Mouse (Mus musculus): ENCODE measurements at regions not wholly inside any gene's neighbourhood (a gene's known extent, or its start where the extent isn't known, plus 50 kb on each side); places are given as distances from the start of the nearest gene placed in this dataset.

GRCm38 (mm10) chr15:56746698-56747097 lies 730.7 kb downstream of the Slc22a22 start:
- TF ChIP-seq POLR2A (IDR thresholded peaks at IDR 0.05; ENCODE audit: insufficient read length, low read depth) (no peak), CEBPB (IDR thresholded peaks at IDR 0.05; ENCODE audit: insufficient read depth, poor library complexity, severe bottlenecking) (no peak), E2F4 (IDR thresholded peaks at IDR 0.05; ENCODE audit: insufficient read depth) (no peak), TCF12 (IDR thresholded peaks at IDR 0.05; ENCODE audit: insufficient read depth, poor library complexity, severe bottlenecking) (no peak), USF1 (IDR thresholded peaks at IDR 0.05; ENCODE audit: low read depth) (no peak), REST (IDR thresholded peaks at IDR 0.05; ENCODE audit: insufficient read depth, insufficient read length) (no peak), MYOG (IDR thresholded peaks at IDR 0.05; ENCODE audit: control insufficient read depth in 1 of 3, insufficient read depth in 1 of 3, insufficient read length in 2 of 3, low read depth in 2 of 3) (no peak), POLR2AphosphoS2 (IDR thresholded peaks at IDR 0.05; ENCODE audit: insufficient read length, low read depth) (no peak), TCF3 (IDR thresholded peaks at IDR 0.05; ENCODE audit: insufficient read length, low read depth) (no peak), MAX (IDR thresholded peaks at IDR 0.05; ENCODE audit: low read depth) (no peak)
- no peaks in the 10 kb centered on the region for H3K27me3 ChIP-seq (ENCODE audit: control insufficient read depth, insufficient read depth, insufficient read length)
- no peak overlapping the region for H3ac ChIP-seq (ENCODE audit: control insufficient read depth, insufficient read length)
- no peaks in the 10 kb centered on the region for H3K79me2 ChIP-seq (ENCODE audit: control insufficient read depth, insufficient read depth)
- no peaks in the 10 kb centered on the region for H3K36me3 ChIP-seq (ENCODE audit: control insufficient read depth, insufficient read depth)
- H3K4me2 ChIP-seq (ENCODE audit: low read depth) = no peak overlapping the region
- no peak overlapping the region for H3K4me3 ChIP-seq

GRCm38 (mm10) chr15:56744915-56745314 lies 732.5 kb downstream of the Slc22a22 start:
- Histone ChIP-seq H3K4me2 (ENCODE audit: low read depth) (no peak overlapping the region), H3K36me3 (ENCODE audit: control insufficient read depth, insufficient read depth) (no peaks in the 10 kb centered on the region), H3K4me3 (no peak overlapping the region), H3ac (ENCODE audit: control insufficient read depth, insufficient read length) (no peak overlapping the region), H3K27me3 (ENCODE audit: control insufficient read depth, insufficient read depth, insufficient read length) (no peaks in the 10 kb centered on the region), H3K79me2 (ENCODE audit: control insufficient read depth, insufficient read depth) (no peaks in the 10 kb centered on the region)
- no peak for TF ChIP-seq MAX (IDR thresholded peaks at IDR 0.05; ENCODE audit: low read depth)
- TF ChIP-seq USF1 (IDR thresholded peaks at IDR 0.05; ENCODE audit: low read depth) = no peak
- TF ChIP-seq CEBPB (IDR thresholded peaks at IDR 0.05; ENCODE audit: insufficient read depth, poor library complexity, severe bottlenecking) = no peak
- no peak for TF ChIP-seq POLR2A (IDR thresholded peaks at IDR 0.05; ENCODE audit: insufficient read length, low read depth)
- no peak for TF ChIP-seq TCF3 (IDR thresholded peaks at IDR 0.05; ENCODE audit: insufficient read length, low read depth)
- no peak for TF ChIP-seq REST (IDR thresholded peaks at IDR 0.05; ENCODE audit: insufficient read depth, insufficient read length)
- no peak for TF ChIP-seq TCF12 (IDR thresholded peaks at IDR 0.05; ENCODE audit: insufficient read depth, poor library complexity, severe bottlenecking)
- TF ChIP-seq POLR2AphosphoS2 (IDR thresholded peaks at IDR 0.05; ENCODE audit: insufficient read length, low read depth) = no peak
- no peak for TF ChIP-seq MYOG (IDR thresholded peaks at IDR 0.05; ENCODE audit: control insufficient read depth in 1 of 3, insufficient read depth in 1 of 3, insufficient read length in 2 of 3, low read depth in 2 of 3)
- no peak for TF ChIP-seq E2F4 (IDR thresholded peaks at IDR 0.05; ENCODE audit: insufficient read depth)
- TF ChIP-seq MYOD1 (IDR thresholded peaks at IDR 0.05; ENCODE audit: control insufficient read depth in 1 of 3, insufficient read length in 2 of 3, low read depth in 2 of 3) = no peak
- TF ChIP-seq SRF (IDR thresholded peaks at IDR 0.05; ENCODE audit: control insufficient read depth, insufficient read length, low read depth) = no peak

Measured in myocyte (in vitro differentiated cells).